In the genomic region with DNA sequence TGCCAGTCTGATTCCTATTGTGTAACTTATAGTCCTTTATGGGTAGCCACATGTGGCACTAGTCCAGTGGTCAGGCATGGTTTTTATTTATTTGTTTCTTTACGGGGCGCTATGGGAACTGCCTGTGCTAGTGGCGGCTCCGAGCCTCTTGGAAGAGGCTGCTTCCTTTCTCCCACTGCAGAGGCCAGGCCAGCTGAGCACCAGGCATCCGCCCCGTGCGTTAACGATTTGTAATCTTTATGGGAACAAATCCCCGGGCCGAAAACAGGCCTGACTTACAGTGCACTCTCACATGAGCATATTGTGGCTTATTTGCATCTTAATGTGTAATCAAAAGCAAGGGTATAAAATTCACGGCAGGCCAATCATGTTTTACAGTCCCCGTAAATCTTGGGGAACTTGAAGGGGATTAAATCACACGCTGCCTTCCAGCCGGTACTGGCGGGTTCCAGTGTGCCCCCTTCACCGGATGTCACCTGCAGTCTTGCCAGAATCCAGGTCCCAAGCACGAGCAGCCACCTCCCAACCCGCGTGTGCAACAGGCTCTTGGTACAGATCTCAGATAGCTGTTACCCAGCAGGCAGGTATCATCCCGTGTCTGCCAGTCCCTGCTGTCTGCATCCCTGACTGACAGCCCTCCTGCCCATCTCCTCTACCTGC, we compare ENCODE assay signal across 13 mouse cellular contexts.
DNase-seq lines count a peak whose midpoint lies in the region; ATAC-seq and TF ChIP-seq lines count a peak whose summit lies in the region.
"Had no signal": no experiment of that assay in that cellular context is flagged by ENCODE, and none has a peak within 500 bp of the region (broad histone marks: within the 10 kb centered on the region; RNA-seq: fewer than 3 reads in every experiment).

No protein-coding gene starts in this region.

- no peaks in the 10 kb centered on the region for H3K4me1 ChIP-seq in G1E (ENCODE audit: insufficient read depth, low read depth, low read length)
- peaks cover 5% of the 10 kb centered on the region; the same call in 1 of the 2 replicates for H3K4me1 ChIP-seq in limb, embryonic 11.5 days (ENCODE audit: control insufficient read depth, insufficient read depth, low read length)
- H3K4me1 ChIP-seq: embryonic facial prominence, embryonic 12.5 days; liver, embryonic 15.5 days had no signal

- H3K9me3 ChIP-seq in G1E (replicated peaks), result peaks cover 46% of the 10 kb centered on the region
- no peaks in the 10 kb centered on the region for H3K9me3 ChIP-seq in limb, embryonic 11.5 days (ENCODE audit: control insufficient read depth, low read length)
- H3K9me3 ChIP-seq: embryonic facial prominence, embryonic 12.5 days; hindbrain, embryonic 15.5 days; liver, embryonic 15.5 days had no signal

- 0 out of 2 replicates have a peak overlapping the region, but pooled peaks have one; percentile 2 for H3K4me3 ChIP-seq in G1E (ENCODE audit: low read depth, low read length)
- H3K4me3 ChIP-seq in limb, embryonic 11.5 days (ENCODE audit: low read depth, low read length), result no peak overlapping the region
- H3K4me3 ChIP-seq: embryonic facial prominence, embryonic 12.5 days; hindbrain, embryonic 15.5 days; liver, embryonic 15.5 days had no signal

- DNase-seq in gastrocnemius, adult 18-20 months (ENCODE audit: low spot score), result peak; percentile 2
- no peak for DNase-seq in gastrocnemius, postnatal 25 days
- DNase-seq in G1E (ENCODE audit: low spot score), result no peak
- DNase-seq in hindlimb bud, embryonic 11.5 days (ENCODE audit: extremely low spot score, low read depth, low spot score), result peak; percentile 20
- DNase-seq in limb, embryonic 11.5 days (ENCODE audit: low spot score), result peak; percentile 69
- no peak for DNase-seq in ovary, postnatal 10 days (ENCODE audit: low spot score)
- DNase-seq: cerebellum, adult 9-10 months; right cerebral cortex, postnatal 14 days had no signal

- H3K9ac ChIP-seq in limb, embryonic 11.5 days (ENCODE audit: low read length), result no peak overlapping the region; the same call in 1 of the 2 replicates
- H3K9ac ChIP-seq: embryonic facial prominence, embryonic 12.5 days; hindbrain, embryonic 15.5 days; liver, embryonic 15.5 days had no signal

- no peak overlapping the region for H3K4me2 ChIP-seq in limb, embryonic 11.5 days (ENCODE audit: low read depth, severe bottlenecking)
- H3K4me2 ChIP-seq: embryonic facial prominence, embryonic 12.5 days; hindbrain, embryonic 15.5 days; liver, embryonic 15.5 days had no signal

- ATAC-seq in G1E (ENCODE audit: extremely low read depth, insufficient number of reproducible peaks, low FRiP score, poor library complexity, severe bottlenecking), result no peak
- peak; percentile 70 for ATAC-seq in limb, embryonic 11.5 days (ENCODE audit: insufficient number of reproducible peaks, low FRiP score, low TSS enrichment, low read depth)
- ATAC-seq in megakaryocyte-erythroid progenitor cell, adult 5-6 weeks (replicated peaks; ENCODE audit: low FRiP score, low TSS enrichment, poor library complexity, severe bottlenecking), result no peak

- H3K36me3 ChIP-seq in G1E (replicated peaks), result no peaks in the 10 kb centered on the region
- H3K36me3 ChIP-seq in limb, embryonic 11.5 days (ENCODE audit: control insufficient read depth, insufficient read depth, low read length), result no peaks in the 10 kb centered on the region
- H3K36me3 ChIP-seq: embryonic facial prominence, embryonic 12.5 days; hindbrain, embryonic 15.5 days; liver, embryonic 15.5 days had no signal

- no peak overlapping the region for H3K27ac ChIP-seq in limb, embryonic 11.5 days (replicated peaks; ENCODE audit: low read depth, low read length)
- H3K27ac ChIP-seq: embryonic facial prominence, embryonic 12.5 days; hindbrain, embryonic 15.5 days; liver, embryonic 15.5 days; macrophage had no signal

- no peak for TF ChIP-seq CTCF in G1E (IDR thresholded peaks at IDR 0.05; ENCODE audit: low read depth, low read length)

- H3K27me3 ChIP-seq in G1E (ENCODE audit: insufficient read depth, low read length), result no peaks in the 10 kb centered on the region
- H3K27me3 ChIP-seq in limb, embryonic 11.5 days (ENCODE audit: control insufficient read depth, insufficient read depth, low read length), result no peaks in the 10 kb centered on the region
- H3K27me3 ChIP-seq: embryonic facial prominence, embryonic 12.5 days; hindbrain, embryonic 15.5 days; liver, embryonic 15.5 days had no signal

- 26% methylated on average over 20 of the region's 20 CpGs for WGBS in limb, embryonic 11.5 days

Comparison
In these comparisons a context has a peak if more than half of its experiments do, and no peak if none do; other contexts are left out.
1. DNase-seq: peak in gastrocnemius, adult 18-20 months (single experiment), hindlimb bud, embryonic 11.5 days (single experiment) and limb, embryonic 11.5 days (single experiment); none in gastrocnemius, postnatal 25 days (single experiment), G1E (single experiment) and ovary, postnatal 10 days (single experiment).